Mouse (Mus musculus) kidney, adult 11 months (tissue): ENCODE results near the gene Tbc1d22b.
"Not testable (repeated sequence)": the region's sequence is repeated elsewhere in the genome, so short reads cannot be mapped to it uniquely, and the experiment has no call there.

Experiments
- DNase-seq: peaks from one replicate; pipeline ENCODE4 v3.0.0; 2022

The Tbc1d22b gene

GRCm38 (mm10) chr17:29549543-29550428 is at the start of gene Tbc1d22b, which contains the start of gene Gm17657:
Gene Tbc1d22b (plus strand): TSS chr17:29549785.
Gene Gm17657 (minus strand): TSS chr17:29549638.
- peak; percentile 97 for DNase-seq

GRCm38 (mm10) chr17:29500243-29500740 is 49.3 kb upstream of the Tbc1d22b start:
- no peak for DNase-seq

DNA sequence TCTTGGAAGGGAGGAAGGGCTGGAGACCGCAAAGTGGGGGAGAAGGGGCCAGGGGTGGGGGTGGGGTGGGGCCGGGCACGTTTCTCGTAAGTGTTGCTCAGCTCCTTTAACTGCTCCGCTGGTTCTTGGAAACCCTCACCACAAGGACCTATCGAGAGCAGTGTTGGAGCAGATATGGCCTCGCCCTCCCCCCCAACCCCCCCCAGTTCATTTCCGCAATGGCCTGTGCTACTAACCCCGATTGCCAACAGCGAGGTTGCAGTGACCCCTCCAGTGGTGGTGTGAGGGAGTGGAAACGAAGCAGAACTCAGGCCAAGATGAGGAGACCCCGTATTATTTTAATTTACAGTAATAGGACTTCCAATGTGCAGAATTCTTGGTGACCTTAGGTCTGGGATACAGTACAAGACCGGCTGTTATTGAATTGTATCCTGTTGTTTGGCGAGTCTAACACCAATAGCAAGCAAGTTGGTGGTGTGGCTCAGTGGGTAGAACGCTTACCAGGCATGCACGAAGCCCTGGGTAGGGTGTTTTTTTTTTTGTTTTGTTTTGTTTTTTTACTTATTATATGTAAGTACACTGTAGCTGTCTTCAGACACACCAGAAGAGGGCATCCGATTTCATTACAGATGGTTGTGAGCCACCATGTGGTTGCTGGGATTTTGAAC is 48.6 kb upstream of the Tbc1d22b start:
- DNase-seq: no peak

DNA sequence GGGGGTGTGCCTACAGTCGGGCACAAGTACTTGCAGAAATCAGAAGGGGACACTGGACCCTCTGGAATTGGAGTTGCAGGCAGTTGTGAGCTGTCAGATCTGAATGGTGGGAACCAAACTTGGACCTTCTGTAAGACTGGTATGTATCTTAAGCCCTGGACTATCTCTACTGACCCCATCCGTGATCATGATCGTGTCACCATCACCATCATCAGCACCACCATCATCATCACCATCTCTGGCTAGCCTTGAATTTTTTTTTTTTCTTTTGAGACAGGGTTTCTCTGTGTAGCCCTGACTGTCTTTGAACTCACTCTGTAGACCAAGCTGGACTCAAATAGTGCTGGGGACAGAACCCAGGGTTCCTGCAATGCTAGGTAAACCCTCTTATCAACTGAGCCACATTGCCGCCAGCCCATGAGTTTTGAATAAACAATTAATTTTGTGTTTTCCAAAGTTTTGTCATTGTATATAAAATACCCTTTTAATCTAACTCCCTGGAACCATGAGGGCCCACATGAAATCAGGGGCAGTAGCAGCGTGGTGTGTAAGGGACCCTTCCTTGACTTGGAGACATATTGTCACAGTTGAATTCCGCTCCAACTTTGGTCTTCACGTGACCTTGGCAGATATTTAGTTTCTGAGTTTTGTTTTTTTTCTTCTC is 47.4 kb upstream of the Tbc1d22b start:
- no peak for DNase-seq

DNA sequence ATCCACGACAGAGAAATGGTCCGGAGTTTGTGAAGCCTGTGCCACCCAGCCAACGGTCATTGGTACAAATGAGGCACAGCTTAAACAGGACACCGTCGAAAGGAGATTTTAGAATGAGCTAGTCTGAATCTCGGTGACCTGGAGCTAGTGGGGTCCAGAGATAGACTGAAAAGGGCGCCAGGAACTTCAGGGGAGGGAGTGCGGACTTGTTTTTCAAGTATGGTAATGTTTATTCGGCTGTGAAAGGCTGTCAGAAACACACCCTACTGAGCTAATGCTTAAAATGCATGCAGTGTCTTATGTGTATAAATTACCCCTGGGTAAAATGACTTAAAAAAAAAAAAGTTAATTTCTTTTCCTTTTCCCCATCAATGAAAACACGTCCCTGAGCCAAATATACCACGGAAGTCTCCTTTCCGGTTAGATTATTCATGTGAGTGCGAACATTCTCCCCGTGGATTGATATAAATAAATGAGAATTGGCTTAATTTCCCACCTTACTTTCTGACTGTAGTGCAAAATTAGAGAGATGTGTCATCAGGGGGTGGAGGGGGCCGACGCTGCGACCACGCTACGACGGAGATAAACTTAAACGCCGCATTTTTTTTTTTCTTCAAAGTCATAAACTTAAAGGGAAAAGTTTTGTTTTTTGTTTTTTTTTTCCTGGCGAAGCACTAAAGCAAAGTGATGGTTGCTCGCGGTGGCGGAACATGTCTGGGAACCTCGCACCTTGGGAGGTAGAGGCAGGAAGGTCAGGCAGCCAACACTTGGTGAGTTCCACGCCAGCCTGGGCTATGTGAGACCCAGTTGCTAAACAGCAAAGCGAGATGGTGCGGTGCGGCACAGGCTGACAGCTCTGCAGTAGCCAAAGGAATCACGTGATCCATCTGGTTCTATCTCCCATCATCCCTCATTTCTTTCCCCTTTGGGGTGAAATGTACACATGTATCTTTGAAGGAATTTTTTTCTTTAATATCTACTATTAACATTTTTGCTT is 46.6 kb upstream of the Tbc1d22b start:
- DNase-seq: no peak

DNA sequence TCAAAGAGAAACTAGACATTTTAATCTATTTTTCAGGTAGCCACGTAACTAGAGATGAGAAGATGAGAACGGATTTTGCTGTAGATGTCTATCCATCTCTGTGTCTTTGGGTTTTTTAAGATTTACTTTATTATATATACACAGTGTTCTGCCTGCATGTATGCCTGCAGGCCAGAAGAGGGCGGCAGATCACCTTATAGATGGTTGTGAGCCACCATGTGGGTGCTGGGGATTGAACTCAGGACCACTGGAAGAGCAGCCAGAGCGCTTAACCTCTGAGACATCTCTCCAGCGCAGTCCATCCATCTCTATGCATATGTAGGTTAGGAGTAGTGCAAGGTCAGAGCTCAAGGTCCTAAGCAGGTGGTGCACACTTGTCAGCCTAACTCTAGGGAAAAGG is 45.9 kb upstream of the Tbc1d22b start:
- DNase-seq: no peak

GRCm38 (mm10) chr17:29508927-29509608 is 40.5 kb upstream of the Tbc1d22b start:
- DNase-seq: no peak

DNA sequence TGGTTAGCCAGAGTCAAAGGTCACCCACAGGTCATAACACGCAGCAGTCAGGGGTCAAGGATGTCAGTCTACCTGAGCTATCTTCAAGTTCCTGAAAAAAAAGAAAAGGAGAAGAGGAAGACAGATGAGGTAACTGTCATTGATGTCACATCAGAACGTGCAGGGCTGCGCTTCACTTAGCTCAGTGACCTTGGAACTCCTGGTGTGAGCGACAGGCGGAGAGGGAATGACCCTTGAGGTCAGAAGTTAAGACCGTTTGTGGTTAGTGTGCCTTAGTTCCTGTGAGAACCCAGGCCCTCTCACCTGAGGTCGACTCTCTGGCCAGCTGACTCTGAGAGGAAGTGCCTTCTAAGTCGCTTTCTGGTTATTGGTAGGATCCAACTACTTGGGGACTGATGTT is 38.9 kb upstream of the Tbc1d22b start:
- DNase-seq: no peak

GRCm38 (mm10) chr17:29513044-29513730 is 36.4 kb upstream of the Tbc1d22b start:
- DNase-seq: peak; percentile 70

DNA sequence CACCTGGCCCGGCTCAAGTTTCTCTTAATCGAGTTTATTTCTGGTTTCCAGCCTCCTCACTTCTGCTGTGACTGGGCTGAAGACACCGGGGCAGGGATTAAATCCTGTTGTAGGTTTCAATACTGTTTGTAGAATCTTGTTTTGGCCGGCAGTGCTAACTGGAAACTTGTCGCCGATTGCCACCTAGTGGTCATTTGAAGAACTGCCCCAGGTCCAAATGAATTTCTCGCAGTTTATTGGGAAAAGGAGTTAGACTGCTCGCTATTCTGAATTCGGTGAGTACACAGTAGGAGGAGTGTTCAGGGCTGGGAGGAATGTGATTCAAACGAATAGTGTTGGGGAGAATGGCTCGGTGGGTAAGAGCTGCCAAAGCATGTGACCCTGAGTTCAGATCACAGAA is 35.1 kb upstream of the Tbc1d22b start:
- peak; percentile 61 for DNase-seq

DNA sequence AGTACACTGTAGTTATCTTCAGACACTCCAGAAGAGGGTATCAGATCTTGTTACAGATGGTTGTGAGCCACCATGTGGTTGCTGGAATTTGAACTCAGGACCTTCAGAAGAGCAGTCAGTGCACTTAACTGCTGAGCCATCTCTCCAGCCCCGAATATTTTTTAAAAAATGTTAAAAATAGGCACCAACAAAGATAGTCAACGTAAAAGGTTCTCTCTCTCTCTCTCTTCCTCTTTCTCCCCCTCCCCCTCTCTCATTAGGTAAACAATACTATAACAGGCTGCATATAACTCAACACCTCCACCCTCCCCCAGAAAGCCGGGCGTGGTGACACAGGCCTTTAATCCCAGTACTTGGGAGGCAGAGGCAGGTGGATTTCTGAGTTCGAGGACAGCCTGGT is 30.9 kb upstream of the Tbc1d22b start:
- DNase-seq: not testable (repeated sequence)

- DNase-seq: no peak
These were observed 29.9 kb upstream of the Tbc1d22b start for GRCm38 (mm10) chr17:29519731-29520130.

- no peak for DNase-seq
These were observed 24.0 kb upstream of the Tbc1d22b start for GRCm38 (mm10) chr17:29525613-29526012.

DNA sequence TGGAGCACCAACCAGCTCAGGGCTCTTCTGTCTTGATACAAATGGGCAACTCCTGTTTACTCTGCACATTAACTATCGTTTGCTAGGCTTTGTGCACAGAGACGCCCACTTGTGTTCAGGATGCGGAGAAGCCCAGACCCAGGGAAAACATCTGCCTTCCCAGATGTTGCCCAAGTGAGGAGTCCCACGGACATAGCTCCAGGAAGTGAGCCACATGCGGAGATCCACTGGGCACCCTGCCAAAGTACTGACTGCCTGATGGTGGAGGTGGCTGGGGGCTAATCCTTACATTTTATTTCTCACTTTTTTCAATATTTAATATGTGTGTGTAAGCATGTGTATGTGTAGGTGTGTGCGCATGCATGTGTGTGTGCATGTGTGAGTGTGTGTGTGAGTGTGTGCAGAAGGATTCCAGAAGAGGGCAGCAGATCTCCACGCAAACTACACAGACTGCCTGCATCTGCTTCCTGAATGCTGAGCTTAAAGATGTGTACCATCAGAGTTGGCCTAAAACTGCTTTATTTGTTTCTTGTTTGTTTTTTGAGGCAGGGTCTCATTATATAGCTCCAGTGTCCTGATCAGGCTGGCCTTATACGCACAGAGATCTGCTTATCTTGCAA is 20.9 kb upstream of the Tbc1d22b start:
- no peak for DNase-seq

DNA sequence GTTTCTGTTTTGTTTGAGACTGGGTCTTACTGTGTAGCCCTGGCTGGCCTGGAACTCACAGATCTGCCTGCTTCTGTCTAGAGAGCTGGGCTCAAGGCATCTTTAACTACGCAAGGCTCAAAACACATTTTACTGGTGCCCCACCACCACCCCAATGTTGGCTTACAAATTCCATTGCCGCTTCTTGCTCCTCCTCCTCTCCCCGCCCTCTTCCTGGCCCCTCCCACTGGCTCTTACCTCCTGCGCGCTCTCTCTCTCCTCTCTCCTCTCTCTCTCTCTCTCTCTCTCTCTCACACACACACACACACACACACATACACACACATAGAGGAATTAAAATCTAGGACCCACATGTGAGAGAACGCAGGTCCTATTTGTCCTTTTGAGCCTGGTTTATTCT is 19.1 kb upstream of the Tbc1d22b start:
- no peak for DNase-seq

- no peak for DNase-seq
These were observed 18.3 kb upstream of the Tbc1d22b start for GRCm38 (mm10) chr17:29531278-29531677.

- DNase-seq: no peak
These were observed 17.7 kb upstream of the Tbc1d22b start for GRCm38 (mm10) chr17:29531757-29532384.

- DNase-seq: no peak
These were observed 15.7 kb upstream of the Tbc1d22b start for GRCm38 (mm10) chr17:29533866-29534265.

DNA sequence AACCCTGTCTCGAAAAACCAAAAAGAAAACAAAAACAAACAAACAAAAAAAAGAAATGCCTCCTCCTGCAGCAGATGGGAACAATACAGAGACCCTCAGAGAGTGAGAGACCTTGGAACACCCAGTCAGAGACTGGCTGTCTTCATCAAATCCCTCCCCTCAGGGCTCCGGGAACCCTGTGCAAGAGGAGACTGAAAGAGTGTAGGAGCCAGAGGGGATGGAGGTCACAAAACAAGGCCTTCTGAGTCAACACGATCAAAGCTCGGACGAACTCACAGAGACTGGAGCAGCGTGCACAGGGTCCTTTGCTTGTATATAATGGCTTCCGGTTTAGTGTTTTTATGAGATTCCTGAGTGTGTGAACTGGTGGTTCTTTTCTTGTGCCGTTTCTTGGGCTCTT is 9.2 kb upstream of the Tbc1d22b start:
- no peak for DNase-seq

DNA sequence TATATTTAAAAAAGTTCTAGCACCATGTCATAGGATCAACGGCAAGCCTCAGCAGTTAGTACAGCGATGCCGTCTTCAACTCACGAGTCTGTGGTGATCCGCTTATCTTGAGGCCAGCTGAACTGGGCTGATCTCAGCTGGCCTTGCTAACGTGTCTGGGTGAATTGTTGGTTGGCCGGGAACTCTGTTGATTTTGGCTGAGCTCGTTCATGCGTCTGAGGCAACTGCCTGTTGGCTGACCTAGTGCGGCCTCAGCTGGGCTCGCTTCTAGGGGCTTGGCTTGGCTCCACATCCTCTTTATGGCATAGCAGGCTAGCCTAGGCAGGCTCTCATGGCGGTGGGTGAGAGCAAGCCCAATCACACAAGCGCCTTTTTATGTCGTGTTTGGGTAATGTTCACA is 8.2 kb upstream of the Tbc1d22b start:
- DNase-seq: peak; percentile 83
